Mouse (Mus musculus) lung, postnatal 36 days (tissue): ENCODE results near the gene Nxph4.

Source experiments
- DNase-seq: peaks from one replicate; pipeline ENCODE4 v3.0.0; 2022; ENCODE audit warnings: mixed read lengths

Gene Nxph4

DNA sequence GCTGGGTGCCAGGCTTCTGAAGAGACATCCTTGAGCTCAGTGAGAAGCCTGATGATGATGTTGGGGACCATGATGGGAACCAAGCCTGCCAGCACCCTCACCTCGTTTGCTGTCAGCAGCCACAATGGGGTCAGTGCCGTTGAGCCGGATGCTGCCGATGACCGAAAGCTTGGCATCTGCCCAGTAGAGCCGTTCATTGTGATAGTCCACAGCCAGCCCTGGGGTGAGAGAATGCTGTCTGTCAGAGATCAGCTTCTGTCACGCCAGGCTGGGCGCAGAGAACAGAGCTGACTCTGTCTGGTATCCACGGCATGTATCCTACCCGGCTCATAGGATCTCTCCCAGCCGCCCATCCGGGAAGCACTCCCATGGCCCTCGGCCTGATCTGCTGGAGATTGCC, 7.7 kb upstream of the Nxph4 start:
- no peak for DNase-seq

DNA sequence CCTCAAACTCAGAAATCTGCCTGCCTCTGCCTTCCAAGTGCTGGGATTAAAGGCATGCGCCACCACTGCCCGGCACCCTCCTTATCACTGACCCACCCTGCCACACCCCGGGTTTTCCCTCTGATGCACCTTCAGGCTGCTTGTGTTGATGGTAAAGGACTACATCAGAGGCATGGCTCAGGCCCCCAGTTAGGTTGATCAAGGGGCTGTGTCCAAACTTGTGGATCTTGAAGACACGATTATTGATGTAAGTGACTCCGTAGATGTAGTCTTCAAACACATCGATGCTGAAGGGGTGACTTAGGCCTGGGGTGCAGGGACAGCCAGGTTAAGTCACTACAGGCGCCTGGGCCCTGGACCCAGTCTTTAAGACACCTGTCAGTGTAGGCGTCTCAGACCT, 7.2 kb upstream of the Nxph4 start:
- no peak for DNase-seq

DNA sequence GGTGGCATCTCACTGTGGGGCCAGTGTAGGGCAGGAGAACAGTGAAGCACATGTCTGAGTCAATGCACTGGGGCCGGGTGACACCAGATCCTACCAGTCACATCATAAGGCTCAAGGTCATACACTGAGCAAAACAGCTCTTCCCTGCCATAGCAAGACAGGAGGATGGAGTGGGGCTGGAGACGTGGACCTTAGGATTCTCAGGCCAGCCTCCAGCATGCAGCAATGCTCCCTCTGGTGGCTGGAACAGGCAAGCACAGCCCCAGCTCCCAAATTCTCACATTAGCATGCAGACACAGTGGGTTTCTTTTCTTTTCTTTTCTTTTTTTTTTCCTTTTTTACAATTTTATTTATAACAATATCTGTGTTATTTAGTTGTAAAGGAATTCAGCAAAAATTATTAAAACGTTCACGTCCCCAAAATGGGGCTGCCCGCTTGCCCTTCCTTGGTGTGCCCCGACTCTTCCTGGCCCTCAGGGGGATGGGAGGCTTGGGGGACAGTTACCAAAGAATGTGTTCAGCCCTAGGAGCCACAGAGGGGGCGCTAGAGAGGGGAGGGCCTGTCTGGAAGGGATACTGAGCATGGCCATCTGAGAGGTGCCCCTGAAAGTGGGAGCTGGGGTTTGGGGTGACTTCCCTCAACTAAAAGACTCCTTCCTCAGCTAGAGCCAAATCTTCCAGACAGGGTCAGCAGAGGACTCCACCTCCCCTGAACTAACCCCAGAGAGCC, 3.7 kb upstream of the Nxph4 start:
- peak; percentile 89 for DNase-seq

DNA sequence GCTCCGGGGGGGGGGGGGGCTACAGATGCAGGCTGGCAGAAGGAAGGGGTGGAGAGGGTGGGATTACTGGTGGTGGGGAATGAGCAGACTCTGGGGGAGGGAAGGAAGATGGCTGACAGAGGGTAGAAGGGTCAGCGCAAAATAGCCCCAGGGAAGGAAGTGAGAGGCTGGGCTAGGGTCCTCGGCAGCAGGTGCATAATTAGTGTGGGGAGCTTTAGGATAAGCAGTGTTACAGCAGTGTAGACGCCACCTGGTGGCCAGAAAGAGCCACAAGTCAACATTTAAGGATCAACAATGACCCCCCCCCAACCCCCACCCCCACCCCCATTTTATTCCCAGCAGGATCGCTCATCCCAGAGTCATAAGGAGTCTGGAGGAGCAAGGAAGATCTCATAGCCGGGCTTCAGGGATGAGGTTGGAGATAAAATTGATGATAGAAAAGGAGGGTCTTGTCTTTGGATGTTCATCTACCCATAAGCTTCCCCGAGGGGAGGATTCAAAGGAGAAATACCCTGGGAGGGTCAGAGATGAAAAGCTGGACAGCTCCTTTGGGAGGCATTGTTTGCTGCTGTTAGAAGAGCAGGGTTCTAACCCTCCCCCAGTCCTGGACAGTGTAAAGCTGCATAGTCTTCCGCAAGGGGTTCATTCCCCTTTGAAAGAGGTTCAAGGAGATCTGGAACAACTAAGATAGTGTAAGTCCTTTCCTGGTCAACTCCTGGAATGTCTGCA, 2.4 kb upstream of the Nxph4 start:
- peak; percentile 80 for DNase-seq

DNA sequence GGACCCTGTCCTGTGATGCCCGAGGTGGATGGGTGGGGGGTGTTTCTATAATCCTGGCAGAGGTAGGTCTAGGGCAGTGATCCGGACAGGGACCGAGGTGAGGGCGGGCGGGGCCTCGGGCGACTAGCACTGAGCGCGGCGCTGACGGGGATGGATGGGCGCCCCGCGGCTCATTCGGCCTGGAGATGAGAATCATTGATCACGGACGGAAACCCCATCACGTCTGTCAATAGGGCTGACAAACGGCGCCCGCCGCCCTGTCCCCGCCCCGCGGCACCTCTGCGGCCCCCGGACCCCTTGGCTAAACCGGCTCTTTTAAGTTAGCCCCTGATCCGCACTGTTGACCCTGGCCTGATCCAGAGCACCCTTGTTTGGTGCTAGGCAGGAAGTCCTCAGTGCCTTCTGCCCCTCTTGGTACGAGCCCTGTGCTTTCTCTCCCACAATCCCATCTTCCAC, 598 bp upstream of the Nxph4 start:
- DNase-seq: no peak

DNA sequence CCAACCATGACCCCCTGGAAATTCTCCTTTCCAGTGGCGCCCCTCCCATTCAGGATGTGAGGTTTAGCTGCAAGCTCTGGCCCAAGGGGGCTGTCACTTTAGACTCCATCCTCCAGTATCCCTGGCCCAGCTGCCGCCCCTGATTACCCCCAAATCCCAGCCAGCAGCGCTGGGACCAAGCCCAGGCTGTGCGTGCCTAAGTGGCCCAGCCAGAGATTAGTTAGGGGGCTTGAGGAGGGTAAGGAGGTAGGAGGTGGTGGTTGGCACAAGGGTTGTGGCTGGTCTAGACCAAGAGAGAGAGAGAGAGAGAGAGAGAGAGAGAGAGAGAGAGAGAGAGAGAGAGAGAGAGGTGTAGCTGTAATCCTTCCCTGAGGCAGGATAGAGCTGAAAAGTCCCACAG, 2.8 kb downstream of the Nxph4 start:
- no peak for DNase-seq

DNA sequence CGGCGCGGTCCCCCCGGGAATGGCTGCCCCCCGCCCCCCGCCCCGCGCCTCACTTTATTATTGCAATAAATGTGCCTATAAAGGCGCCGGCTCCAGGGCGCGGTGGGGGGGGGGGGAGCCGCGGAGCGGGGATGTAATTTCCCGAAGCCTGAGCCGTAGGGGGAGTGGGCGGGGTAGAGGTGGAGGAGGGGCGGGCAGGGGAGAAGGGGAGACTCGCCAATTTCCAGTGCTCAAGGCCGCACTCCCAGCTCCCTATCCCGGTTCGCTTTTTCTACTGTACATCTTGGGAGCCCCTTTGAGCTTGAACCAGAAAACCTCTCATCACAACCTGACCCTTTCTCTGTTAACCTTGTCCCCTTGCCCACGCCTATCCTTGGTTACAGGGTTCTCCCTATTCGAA, 3.4 kb downstream of the Nxph4 start:
- no peak for DNase-seq

DNA sequence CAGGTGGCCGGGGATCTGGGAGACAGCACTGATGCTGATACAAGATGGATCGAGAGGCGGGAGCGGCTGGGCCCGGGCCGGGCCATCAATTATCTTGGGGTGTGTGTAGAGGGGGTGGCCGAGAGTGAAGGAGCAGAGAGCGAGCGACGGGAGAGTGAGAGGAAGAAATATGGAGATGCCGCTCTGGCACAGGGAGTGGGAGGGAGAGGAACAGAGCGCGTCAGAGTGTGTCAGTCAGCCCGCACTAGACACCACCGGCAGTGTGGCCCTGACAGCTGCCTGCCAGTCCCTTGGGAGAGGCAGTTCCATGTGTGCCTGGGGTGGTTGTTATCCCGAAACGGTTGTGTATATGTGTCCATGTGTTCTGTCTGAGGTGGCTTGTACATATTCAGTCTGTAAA, 6.9 kb downstream of the Nxph4 start:
- no peak for DNase-seq

DNA sequence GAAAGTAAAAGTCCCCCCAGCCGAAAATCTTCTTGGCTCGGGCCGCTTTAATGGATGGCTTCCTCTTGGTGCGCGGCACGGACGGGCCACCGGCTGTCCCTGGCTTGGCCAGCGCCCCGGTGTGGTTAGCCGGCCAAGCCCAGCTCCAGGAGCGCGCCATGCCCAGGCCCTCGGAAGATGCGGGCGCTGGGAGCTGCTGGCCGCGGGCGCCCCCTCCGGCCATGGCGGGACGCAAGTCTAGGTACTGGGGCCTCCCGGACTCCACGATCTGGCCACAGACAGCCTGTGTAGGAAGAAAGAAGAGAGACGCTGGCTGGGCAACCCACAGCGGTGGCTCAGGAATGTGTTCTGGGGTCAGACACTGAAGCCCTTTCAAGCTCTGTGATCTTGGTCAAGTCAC, 7.7 kb downstream of the Nxph4 start:
- DNase-seq: peak; percentile 63

DNA sequence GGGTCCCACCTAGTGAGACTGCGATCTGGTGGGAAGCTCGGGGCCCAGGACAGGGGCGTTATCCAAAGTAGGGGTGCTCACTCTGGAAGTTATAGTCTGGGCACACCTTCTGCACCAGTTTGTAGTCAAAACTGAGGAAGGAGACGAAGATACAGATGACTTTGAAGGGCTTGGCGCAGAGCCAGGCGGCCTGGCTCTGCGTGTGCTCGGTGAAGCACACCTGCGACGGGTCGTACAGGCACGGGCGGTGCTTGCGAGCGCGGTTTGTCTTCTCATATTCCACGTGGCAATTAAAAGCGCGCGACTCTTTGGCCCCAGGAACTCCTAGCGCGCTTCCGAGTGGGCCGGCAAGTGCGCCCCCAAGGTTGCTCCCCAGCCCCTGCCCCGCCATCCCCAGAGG, 8.3 kb downstream of the Nxph4 start:
- no peak for DNase-seq

DNA sequence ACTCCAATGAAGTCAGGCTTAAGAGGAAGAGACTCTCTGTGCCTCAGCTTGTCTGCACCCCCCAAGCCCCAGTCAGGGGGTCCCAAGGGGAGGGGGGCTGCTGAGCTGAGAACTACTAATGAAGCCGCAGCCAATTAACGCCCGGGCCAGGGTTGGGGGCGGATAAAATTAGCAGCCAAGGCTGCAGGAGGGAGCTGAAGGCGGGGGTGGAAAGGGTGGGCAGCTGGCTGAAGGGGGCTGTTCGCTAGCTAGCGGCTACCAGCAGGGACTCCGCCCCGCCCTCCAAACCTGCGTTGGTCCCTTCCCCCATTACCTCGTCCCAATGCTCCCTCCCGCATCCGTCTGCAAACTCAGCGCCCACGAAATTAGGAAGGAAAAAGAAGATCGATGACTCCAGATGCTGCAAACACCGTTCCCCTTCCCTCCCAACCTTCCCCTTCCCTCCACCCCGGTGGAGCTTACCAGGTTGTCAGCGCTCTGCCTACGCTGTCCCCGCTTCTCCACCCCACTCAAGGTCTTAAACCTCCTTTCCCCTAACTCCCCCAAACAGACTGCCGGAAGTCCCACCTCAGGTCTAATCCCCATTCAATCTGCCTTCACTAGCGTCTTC, 9.6 kb downstream of the Nxph4 start:
- no peak for DNase-seq

DNA sequence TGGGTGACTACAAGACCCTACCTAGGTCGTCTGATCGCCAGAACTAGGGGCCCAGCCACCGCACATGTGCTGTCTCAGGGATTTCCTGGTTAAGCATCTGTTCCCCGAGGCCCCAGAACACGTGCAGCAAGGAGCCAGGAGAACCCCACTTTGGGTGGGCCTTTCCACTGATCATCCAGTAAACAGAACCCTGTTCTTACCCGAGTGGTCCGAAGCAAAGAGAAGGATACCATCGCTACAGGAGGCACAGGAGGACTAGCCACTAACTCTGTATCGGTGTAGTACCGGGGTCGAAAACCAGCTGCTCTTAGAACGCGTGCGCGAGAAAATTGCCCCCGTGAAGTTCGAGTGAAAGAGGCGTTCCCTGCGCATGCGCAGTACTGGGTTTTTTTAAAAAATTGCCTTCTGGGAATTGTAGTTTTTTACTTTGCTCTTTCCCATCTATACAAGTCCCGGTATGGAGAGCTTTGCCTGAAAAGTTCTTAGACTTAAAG, 12.2 kb downstream of the Nxph4 start, which contains the start of gene Shmt2:
Gene Shmt2 (minus strand): TSS at position 357 of the 494 bp plus-strand sequence.
- DNase-seq: peak; percentile 91

DNA sequence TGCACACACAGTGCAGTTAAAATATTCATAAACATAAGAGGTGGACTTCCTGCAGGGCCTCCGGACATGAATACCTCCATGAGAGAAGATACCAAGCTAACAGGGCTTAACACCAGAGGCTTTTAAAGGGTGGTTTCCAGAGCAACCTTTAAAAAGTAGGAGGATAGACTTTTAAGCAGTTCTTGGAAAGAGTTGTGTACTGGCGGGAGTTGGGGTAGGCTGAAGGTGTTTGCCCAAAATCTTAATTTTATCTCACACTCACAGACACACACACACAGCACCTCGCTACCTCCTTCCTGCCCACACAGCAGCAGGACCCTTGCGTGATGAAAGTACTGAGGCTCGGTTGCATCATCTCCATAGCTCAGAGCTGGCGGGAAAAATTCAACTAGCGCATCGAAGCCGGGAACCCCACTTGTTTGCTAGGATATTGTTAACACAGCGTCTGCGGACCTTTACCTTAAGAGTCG, 12.7 kb downstream of the Nxph4 start:
- DNase-seq: no peak

DNA sequence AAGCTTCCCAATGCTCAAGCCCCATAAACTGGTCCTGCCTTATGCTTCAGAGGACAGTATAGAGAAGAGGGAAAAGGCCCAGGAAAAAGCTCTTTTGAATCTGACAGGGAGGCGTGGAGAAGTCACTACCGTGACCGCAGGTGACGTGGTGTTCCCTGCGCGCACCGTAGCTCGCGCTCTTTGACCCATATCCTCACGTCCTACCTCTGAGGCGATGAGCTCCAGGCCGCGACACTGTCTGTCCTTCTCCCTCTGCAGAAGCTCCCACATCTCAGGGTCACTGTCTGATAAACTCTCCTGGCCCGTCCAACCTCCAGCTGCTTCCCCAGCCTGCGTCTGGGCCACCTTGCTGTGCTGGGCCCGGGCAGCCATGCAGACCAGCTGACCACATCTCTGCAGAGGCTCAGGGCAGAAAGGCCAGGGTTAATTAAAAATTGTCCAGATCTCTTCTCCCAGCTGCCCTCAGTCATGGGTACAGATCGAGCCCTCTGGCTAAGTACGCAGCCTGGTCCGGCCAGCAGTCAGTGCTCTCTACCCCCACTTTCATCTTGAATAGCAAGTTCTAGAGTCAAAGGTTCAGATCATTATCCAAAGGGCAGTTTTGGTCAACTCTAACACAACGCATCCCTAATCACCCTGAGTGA, 13.5 kb downstream of the Nxph4 start:
- no peak for DNase-seq

DNA sequence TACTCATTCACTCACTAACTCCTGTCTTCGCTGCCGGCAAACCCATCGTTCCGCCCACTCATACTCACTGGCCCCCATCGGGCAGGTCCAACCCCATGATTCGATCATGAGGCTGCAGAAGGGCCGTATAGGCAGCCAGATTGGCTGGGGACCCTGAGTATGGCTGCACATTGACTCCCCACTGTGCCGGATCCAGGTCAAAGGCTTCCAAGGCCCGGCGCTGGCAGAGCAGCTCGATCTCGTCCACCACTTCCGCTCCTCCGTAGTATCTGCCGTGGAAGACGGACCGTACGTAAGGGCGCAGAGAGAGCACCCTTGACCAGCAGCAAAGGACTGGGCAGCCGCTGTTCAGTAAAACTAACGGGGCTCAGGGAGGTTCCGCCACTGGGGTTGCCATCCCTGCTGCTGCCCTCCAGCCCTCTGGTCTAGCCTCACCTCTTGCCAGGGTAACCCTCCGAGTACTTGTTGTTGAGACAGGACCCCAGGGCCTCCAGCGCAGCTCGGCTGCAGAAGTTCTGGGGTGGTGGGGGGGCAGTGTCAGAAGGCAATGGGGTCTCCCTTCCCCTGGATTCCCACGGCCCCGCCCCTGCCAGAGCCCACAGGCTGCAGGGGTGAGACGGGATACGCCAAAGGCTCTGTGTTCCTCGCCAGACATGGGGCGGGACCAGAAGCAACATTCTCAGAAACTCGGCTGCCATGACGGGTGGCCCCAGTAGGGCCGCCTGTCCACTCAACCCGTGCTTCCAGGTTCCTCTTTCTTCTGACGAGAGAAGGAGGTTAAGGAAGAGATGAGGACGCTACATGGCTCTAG, 14.3 kb downstream of the Nxph4 start:
- DNase-seq: no peak

DNA sequence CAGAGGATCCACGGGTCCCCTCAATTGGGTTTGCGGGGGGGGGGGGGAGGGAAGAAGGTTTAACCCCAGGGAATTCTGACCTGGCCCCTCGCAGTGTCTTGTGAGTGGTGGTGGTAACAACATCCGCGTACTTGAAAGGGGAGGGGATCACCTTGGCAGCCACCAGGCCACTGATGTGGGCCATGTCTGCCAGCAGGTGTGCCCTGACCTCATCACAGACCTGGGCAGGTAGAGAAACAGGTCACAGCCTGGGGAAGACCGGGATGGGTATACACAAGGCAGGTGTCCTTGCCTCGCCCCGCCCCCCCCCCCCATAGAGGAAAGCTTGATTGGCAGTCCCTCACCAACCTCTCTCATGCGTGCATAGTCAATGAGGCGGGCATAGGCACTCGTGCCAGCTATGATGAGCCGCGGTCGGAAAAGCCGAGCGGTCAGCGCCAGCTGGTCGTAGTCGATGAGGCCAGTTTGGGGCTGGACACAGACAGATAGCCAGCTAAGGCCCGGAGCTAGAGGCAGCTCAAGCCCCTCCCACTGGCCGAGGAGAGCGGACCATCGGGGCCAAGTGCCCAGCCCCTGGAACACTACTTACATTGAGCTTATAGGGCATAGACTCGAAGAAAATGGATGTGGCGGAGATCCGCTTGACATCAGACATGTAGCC, 15.2 kb downstream of the Nxph4 start:
- DNase-seq: no peak

DNA sequence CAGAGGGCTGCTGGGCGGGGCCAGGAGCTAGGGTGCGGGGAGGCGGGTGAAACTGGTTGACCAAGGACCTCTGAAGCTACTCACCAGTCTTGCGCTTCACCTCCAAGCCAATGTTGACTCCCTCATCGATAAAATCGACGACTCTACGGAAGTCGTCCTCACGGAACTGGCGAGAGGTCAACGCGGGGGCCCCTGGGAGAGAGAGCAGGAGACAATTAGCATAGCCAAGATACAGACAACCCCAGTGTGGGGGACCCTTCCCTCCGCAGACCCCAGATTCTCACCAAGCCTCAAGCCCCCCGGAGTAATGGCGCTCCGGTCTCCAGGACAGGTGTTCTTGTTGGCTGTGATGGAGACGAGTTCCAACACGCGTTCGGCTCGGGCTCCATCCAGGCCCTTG, 16.4 kb downstream of the Nxph4 start:
- DNase-seq: no peak

DNA sequence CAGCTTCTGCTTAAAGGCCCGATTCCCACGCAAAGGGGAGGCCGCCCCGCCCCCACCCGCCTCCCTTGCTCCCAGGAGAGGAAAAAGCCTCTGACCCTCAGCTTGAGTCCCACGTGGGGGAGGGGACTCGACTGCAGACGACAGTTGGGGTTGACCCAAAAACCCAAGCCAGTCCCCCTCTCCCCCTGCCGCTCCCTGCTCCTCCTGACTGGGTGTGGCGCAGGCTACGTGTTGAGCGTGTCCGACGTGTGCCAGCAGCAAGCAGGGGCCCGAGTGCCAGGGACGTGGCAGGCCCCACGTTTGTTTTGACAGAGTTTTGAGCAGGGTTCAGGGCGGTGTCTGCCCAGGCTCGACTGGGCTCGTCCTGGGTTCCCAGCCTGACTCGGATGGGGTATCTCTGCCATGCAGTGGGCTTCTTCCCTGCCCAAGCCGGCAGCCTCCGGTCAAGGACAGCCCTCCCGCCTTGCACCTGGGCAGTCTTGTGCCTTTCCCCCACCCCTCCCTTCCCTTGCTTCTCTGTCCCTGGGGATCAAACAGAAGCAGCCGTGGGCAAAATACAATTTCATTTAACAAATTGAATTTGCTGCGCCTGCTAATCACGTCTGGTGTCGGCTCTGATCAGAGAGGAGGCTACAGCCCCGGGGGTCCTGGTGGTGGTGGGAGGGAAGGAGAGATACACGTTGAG, 17.6 kb downstream of the Nxph4 start:
- DNase-seq: peak; percentile 45

DNA sequence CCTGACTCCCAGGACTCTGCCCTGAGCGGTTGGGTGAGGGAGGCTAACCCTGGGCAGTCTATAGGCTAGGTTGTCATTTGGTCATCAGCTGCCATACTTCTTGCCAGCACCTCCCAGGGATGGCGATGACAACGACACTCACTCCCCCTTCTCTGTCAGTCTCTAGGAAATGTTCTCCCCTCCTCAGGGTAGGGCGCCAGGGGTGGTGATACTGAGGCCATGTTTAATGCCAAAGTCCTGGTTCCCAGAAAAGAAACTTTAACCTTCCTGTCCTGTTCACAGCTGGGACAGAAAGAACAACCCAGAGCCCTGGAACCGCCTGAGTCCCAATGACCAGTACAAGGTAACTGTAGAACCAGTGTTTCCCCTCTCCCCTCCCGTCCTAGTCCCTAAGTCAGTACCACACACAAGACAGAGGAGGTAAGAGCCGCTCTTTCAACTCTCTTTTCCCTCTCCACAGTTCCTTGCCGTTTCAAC, 18.3 kb downstream of the Nxph4 start:
- no peak for DNase-seq

DNA sequence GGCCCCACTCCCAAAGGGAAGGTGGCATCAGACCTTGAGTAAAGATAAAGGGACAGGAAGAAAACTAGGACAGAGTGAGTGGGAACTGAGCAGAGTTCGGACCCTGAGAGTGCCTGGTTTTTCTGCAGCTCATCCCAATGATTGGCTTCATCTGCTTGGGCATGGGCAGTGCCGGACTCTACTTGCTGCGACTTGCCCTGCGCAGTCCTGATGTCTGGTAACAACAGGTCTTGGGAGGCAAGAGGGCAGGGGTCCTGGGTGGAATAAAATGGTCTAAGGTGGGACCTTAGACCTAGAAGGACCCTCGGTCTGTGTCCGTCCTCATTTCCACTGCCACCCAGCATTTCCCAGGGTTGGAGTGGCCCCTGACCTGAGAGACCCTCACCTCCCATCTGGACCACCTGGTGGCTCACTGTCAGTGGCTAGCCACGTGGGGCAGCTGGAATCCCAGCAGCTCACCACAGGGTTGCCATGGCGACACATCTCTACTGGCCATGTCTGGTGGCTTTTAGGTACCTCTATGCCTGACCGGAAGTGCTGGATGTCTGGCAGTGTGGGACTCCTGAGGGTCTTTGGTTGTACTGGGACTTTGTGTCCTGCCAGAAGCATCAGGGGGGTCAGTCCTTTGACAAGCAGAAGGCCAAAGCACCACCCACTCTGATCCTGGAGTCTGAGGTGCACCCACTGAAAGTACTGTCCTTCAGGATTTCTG, 18.9 kb downstream of the Nxph4 start:
- no peak for DNase-seq
